Mouse (Mus musculus) layer of hippocampus, postnatal 36 days (tissue): Measurements from ENCODE around the gene Cry2. TPM values are rescaled to one million over a fixed set of nuclear protein-coding genes. Genes with fewer than 3 reads are reported as not detected.
"Not testable (repeated sequence)": the region's sequence is repeated elsewhere in the genome, so short reads cannot be mapped to it uniquely, and the experiment has no call there.

Source experiments
- DNase-seq, 2 experiments: peaks; one replicate each; pipeline ENCODE4 v3.0.0; 2022
- total RNA-seq, 2 experiments: library from RNA; stranded (reverse); gene quantifications; 2 replicates each; pipeline ENCODE4 v1.2.3; 2021

The Cry2 gene
- total RNA-seq, 2 experiments from 2014 or later, result 93.7 to 101 TPM

GRCm38 (mm10) chr2:92421723-92422387 lies 12.0 kb downstream of the Cry2 start:
- no peak for DNase-seq

- no peak for DNase-seq
These were observed 22.1 kb downstream of the Cry2 start for GRCm38 (mm10) chr2:92411705-92412104.

- DNase-seq, result no peak
These were observed 25.4 kb downstream of the Cry2 start for GRCm38 (mm10) chr2:92408309-92409045.

- DNase-seq, result no peak
These were observed 28.2 kb downstream of the Cry2 start for GRCm38 (mm10) chr2:92405687-92406086.

- DNase-seq, result no peak
These were observed 29.1 kb downstream of the Cry2 start for GRCm38 (mm10) chr2:92404737-92405136.

GRCm38 (mm10) chr2:92403776-92404319 lies 30.0 kb downstream of the Cry2 start:
- DNase-seq, result no peak

- DNase-seq, result no peak
These were observed 31.1 kb downstream of the Cry2 start for GRCm38 (mm10) chr2:92402591-92403326.

- DNase-seq, result no peak
These were observed 32.7 kb downstream of the Cry2 start, which contains the start of gene Mapk8ip1 for GRCm38 (mm10) chr2:92401091-92401561. Gene Mapk8ip1 (minus strand): TSS chr2:92401263.

- no peak for DNase-seq
These were observed 33.2 kb downstream of the Cry2 start for GRCm38 (mm10) chr2:92400682-92401081.

GRCm38 (mm10) chr2:92399877-92400276 lies 34.0 kb downstream of the Cry2 start:
- DNase-seq, result not testable (repeated sequence)

GRCm38 (mm10) chr2:92397436-92397835 lies 36.4 kb downstream of the Cry2 start:
- DNase-seq, result no peak

GRCm38 (mm10) chr2:92395535-92395934 lies 38.3 kb downstream of the Cry2 start:
- DNase-seq, result no peak

- no peak for DNase-seq
These were observed 41.3 kb downstream of the Cry2 start for GRCm38 (mm10) chr2:92392318-92393264.

- DNase-seq, result no peak
These were observed 42.0 kb downstream of the Cry2 start for GRCm38 (mm10) chr2:92391703-92392317.

GRCm38 (mm10) chr2:92391116-92391515 lies 42.7 kb downstream of the Cry2 start:
- DNase-seq, result peak in 1 of 2 experiments; percentile 52

GRCm38 (mm10) chr2:92390206-92390930 lies 43.5 kb downstream of the Cry2 start:
- no peak for DNase-seq

GRCm38 (mm10) chr2:92389645-92390044 lies 44.2 kb downstream of the Cry2 start:
- DNase-seq, result no peak

GRCm38 (mm10) chr2:92388891-92389641 lies 44.8 kb downstream of the Cry2 start:
- peak; percentile 89 to 94 for DNase-seq

GRCm38 (mm10) chr2:92388081-92388517 lies 45.7 kb downstream of the Cry2 start:
- DNase-seq, result no peak
